Mouse (Mus musculus) liver, embryonic 14.5 days (tissue): ENCODE measurements around the gene Sepsecs.

Source experiments
- CTCF ChIP-seq: IDR thresholded peaks from 2 replicates; pipeline ENCODE4 v1.5.1; 2016; ENCODE audit warnings: antibody characterized with exemption, low read depth, control low read depth
- EP300 ChIP-seq: IDR thresholded peaks from 2 replicates; pipeline ENCODE4 v1.6.1; 2016; ENCODE audit warnings: antibody characterized with exemption, low read depth

DNA sequence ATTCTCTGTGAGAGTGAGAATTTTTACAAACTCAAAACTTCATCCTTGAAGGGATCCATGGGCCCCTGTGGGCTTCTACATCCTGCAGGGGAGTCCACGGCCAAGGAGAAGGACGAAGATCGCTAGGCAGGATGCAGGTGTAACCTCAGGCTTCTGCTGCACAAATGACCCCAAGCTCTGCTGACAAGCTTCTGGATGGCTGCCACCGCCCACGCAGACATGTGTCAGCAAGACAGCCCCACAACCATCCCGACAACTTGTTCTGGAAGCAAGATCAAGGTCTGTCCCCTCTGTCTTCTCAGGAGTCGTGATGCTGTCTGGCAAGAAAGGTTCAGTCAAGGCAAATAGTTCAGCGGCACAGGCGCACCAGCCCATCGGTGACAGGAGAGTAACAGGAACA lies 59.8 kb downstream of the Sepsecs start:
- no peak for TF ChIP-seq EP300
- no peak for TF ChIP-seq CTCF
